Mouse (Mus musculus): ENCODE measurements around the gene Spsb3. TPM values are rescaled to one million over a fixed set of nuclear protein-coding genes. Genes with fewer than 3 reads are reported as not detected.
A peak's percentile ranks its signal among the peaks of the same experiment; 100 is the strongest.

The Spsb3 gene
- total RNA-seq, 4 experiments from 2014 or later = 25.8 to 29.3 (median 27.7) TPM

GRCm38 (mm10) chr17:24896241-24896992 lies 10.0 kb downstream of the Spsb3 start, which contains the start of gene Nme3:
Gene Nme3 (plus strand): TSS chr17:24896500.
- peak; percentile 65 for DNase-seq (ENCODE audit: low spot score)

DNA sequence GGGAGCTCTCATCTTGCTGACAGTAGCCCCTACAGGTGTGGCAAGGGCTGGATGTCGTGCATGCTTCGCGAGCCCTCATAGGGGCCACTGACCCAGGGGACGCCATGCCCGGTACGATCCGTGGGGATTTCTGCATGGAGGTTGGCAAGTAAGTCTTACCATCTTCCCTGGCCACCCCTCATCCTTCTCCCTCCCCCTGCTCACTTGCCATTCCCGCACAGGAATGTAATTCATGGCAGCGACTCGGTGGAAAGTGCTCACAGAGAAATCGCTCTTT lies 10.5 kb downstream of the Spsb3 start:
- DNase-seq (ENCODE audit: low spot score) = no peak

DNA sequence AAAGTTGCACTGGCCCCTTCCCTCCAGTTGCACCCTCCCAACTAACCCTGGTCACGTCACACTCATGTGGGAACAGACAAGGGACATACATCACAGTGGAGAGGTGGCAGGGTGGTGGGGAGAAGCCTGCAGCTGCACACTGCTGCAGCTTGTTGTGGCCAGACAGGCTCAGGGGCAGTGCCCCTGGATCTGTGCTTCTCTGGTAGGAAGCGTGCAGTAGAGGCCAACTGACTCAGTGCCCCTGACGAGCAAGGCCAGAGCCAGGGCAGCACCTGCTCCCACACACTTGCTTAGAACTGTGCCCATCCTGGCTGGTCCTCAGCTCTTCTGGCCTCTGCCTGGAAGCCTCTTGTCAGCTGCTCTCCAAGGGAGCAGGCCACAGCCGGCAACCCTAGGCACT lies 11.2 kb downstream of the Spsb3 start:
- no peak for DNase-seq (ENCODE audit: low spot score)

- no peak for DNase-seq (ENCODE audit: low spot score)
Measured at GRCm38 (mm10) chr17:24898041-24898854, 11.8 kb downstream of the Spsb3 start.

DNA sequence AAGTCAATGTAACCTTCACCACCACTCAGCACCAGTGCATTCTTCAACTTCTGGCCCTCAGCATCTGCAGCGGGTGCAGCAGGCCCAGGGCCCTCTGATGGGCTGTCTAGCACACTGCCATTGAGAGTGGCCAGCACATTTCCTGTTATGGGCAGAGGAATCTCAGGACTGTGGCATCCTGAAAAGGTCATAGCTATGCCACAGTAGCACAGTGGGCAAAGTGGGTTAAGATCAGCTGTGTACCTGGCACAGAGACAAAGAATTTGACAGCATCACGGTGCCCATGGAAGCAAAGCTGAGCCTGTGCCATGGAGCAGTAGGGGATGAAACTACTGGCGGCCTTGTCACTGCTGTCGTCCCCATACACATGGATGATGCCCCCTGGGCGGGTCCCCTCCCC lies 12.7 kb downstream of the Spsb3 start:
- DNase-seq (ENCODE audit: low spot score) = peak; percentile 65

- DNase-seq (ENCODE audit: low spot score) = no peak
Measured at GRCm38 (mm10) chr17:24900014-24900413, 13.6 kb downstream of the Spsb3 start.

GRCm38 (mm10) chr17:24902124-24902523 lies 15.7 kb downstream of the Spsb3 start:
- no peak for DNase-seq (ENCODE audit: low spot score)

DNA sequence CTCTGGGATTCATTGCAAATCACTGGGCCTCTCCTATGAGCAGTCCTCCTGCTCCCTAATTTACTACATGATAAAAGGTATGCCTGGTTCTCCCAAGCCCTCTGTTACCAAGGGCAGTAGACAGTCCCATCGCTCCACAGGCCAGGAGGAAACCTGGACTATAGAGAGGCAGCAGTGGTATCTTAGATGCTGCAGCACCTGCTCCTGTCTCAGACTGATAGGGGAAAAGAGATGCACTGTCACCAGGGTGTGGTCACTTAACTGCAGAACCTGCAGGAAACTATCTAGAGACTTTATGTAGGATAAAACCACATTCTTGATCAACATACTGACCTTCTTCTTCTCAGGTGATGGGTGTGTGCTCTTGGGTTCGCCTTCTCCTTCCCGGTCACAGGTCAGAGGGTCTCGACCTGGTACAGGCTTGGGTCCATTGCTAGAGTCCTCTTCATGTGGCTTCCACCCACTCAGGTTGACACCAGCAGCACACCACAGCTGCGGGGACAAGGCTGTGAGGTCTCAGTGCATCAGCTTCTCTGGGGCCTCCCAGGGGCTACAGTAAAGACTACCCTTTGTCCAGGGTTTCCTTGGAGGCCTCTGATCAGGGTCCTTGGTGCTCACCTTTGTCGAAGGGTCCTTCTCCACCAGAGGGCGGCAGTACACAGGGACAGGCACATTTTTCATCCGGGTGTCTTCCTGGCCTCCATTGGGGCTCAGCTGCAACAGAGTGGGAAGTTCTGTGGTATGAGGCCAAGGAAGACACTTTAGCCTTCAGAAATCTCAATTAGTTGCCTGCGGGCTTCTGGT lies 16.4 kb downstream of the Spsb3 start:
- DNase-seq (ENCODE audit: low spot score) = no peak

DNA sequence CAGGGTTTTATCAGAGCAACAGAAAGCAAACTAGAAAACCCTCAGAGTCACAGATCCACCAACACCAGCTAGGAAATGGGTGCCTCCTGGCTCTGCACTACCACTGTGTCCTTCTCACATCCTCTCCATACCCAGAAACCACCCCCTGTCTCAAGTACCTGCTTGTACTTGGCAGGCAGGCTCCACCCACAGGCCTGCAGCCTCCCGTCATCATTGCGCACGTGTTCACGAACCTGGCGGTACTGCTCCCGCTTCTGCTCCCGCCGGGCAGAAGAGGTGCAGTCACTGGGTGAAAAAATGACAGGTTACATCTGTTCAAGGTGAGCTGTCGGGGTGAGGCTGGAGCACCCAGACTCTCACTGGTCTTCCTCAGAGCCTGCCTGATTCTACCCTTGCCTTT lies 17.3 kb downstream of the Spsb3 start:
- no peak for DNase-seq (ENCODE audit: low spot score)

DNA sequence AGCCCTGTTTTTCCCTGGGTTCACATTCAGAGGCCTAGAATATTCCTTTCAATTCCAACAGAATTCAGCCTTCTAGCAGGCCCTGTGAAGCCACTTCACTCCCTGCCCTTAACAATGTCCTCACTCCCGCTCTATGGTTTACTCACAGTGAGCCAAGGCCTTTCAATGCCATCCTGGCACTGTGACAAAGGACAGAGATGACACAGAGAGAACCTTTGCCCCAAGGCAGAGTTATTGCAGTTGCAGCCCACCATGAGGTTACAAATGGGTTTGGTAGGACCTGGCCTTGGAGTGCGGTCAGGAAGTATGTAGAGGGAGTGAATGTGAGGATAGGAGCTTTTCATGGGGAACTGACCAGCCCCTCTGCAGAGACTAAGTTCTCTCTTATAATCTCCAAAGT lies 21.1 kb downstream of the Spsb3 start:
- no peak for DNase-seq (ENCODE audit: low spot score)

GRCm38 (mm10) chr17:24913984-24914383 lies 27.5 kb downstream of the Spsb3 start:
- no peak for DNase-seq (ENCODE audit: low spot score)

DNA sequence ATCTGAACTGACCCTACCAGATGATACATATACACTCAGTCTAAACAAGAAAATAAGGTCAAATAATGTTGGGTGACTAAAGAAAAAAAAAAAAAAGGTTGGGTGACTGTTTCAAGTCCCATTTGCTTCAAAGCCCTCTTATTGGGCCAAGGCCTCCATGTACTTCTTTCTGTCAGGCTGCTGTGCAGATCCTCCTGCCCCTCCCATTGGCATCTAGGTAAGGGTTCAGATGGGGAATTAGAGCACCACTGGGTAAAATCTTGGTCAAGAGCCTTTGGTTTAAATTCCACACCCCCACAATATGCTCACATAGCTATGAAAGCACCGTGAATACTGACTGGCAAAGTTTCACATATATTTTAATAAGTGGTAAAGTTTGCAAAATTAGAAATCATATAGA lies 36.8 kb downstream of the Spsb3 start:
- DNase-seq (ENCODE audit: low spot score) = no peak

- no peak for DNase-seq (ENCODE audit: low spot score)
Measured at GRCm38 (mm10) chr17:24929506-24929905, 43.1 kb downstream of the Spsb3 start.

DNA sequence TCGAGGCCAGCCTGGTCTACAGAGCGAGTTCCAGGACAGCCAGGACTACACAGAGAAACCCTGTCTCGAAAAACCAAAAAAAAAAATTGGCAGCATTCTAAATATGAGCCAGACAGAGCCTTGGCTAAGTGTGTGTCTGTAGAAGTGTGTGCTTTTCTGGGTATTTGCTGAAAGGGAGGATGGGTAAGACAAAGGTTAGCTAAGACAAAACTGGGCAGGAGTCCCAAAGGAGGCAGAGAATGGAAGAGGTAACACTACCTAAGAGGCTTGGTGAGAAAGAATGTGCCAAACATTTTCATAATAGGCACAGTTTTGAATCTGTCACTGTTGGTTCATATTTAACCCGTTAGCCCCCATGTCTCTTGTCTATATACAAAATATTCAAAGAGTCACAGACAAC lies 46.0 kb downstream of the Spsb3 start:
- no peak for DNase-seq (ENCODE audit: low spot score)

GRCm38 (mm10) chr17:24933163-24933562 lies 46.7 kb downstream of the Spsb3 start:
- no peak for DNase-seq (ENCODE audit: low spot score)

GRCm38 (mm10) chr17:24934926-24935325 lies 48.5 kb downstream of the Spsb3 start:
- no peak for DNase-seq (ENCODE audit: low spot score)

DNA sequence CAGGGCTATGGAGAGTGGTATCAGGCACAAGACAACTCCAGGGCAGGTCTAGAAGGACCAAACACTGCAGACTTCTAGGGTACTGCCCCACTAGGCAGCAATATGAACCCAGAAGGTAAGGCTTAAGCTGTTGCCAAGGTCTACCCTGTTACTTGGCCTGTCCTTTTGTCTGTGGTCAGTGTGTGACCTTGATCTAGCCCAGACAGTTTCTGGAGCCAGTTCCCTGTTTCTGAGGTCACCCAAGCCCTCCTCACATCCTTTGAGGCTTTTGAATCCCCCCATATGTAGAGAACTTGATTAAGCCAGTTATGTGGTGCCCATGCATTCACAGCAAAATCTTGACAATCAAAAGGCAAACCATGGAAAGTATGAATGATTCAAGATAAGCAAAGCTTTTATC lies 49.2 kb downstream of the Spsb3 start:
- DNase-seq (ENCODE audit: low spot score) = no peak

- DNase-seq (ENCODE audit: low spot score) = peak; percentile 95
Measured at GRCm38 (mm10) chr17:24936259-24937237, 50.1 kb downstream of the Spsb3 start, which contains the start of gene Mapk8ip3. Gene Mapk8ip3 (minus strand): TSS chr17:24936977.

DNA sequence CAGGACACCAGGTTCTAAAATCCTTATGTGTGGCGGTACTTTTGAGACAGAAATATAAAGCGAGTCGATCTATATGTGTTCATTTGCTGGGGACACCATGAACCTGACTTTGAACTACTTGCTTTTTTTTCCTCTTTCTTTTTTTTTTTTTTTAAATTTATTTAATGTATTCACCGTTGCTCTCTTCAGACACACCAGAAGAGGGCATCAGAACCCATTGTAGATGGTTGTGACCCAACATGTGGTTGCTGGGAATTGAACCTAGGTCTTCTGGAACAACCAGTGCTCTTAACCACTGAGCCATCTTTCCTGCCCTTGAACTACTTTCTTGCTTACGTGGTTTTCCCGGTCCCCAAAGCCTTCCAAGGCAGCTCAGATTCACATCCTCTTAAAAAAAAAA lies 50.8 kb downstream of the Spsb3 start:
- no peak for DNase-seq (ENCODE audit: low spot score)

Measured in heart, adult 8-10 months (tissue).